Comparison of ENCODE assay signal across 10 mouse cellular contexts in the genomic region with DNA sequence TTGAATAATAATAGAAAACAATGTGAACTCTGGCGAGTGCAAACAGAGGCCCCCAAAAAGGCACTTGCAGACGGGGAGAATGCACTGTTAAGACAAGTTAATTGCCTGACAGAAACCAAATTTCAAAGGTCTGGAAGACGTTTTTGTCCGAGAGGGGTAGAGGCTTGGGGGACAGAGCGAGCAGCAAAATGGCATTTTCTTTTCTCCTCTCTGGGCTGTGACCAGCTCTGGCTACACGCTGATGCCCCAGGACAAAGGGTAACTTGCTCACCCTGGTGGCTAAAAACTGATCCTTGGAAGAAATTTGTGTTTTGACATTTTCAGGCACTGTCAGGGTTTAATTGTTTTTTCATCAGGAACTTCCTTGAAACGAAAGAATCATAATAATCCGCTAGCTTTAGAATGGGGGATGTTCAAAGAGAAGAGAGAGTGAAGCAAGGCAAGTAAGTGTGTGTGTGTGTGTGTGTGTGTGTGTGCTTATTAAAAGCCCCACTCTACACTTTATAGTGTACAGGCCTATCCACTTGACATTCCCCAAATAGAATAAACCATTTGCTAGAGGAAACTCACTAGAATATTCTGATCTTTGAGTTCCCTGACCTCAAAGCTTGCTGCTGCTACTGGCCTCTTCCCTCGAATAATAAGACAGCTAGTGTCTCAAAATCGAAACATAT.
DNase-seq lines count a peak whose midpoint lies in the region; ATAC-seq and TF ChIP-seq lines count a peak whose summit lies in the region.
"Had no signal": no experiment of that assay in that cellular context is flagged by ENCODE, and none has a peak within 500 bp of the region (broad histone marks: within the 10 kb centered on the region; RNA-seq: fewer than 3 reads in every experiment).

No protein-coding gene starts in this region.

- H3K9ac ChIP-seq in ES-Bruce4 (ENCODE audit: low read depth, poor library complexity, severe bottlenecking): no peak overlapping the region
- no peak overlapping the region for H3K9ac ChIP-seq in hindbrain, embryonic 12.5 days
- H3K9ac ChIP-seq in midbrain, embryonic 14.5 days (replicated peaks; ENCODE audit: low read length): peak overlapping the region; percentile 26; the same call in 1 of the 2 replicates

- TF ChIP-seq CTCF in ES-Bruce4 (IDR thresholded peaks at IDR 0.05; ENCODE audit: low read depth, low read length) (no peak), Patski (IDR thresholded peaks at IDR 0.05) (peak; percentile 44)

- in situ Hi-C loops in Patski (cut with MboI; ENCODE audit: low pct_unique_long_range_greater_than_20kb): no loop called here

- H3K27ac ChIP-seq in ES-Bruce4 (ENCODE audit: insufficient read depth, low read length): peak overlapping the region; percentile 55
- H3K27ac ChIP-seq in hindbrain, embryonic 12.5 days: peak overlapping the region; percentile 30; the same call in 1 of the 2 replicates
- H3K27ac ChIP-seq in midbrain, embryonic 14.5 days (replicated peaks; ENCODE audit: low read depth, low read length): no peak overlapping the region; the same call in 1 of the 2 replicates

- H3K36me3 ChIP-seq in ES-Bruce4 (ENCODE audit: control insufficient read depth, insufficient read depth, low read length, poor library complexity, severe bottlenecking): no peaks in the 10 kb centered on the region
- H3K36me3 ChIP-seq in hindbrain, embryonic 12.5 days: no peaks in the 10 kb centered on the region
- H3K36me3 ChIP-seq in midbrain, embryonic 14.5 days (ENCODE audit: control insufficient read depth, insufficient read depth, low read length): no peaks in the 10 kb centered on the region

- POLR2A ChIA-PET in Patski (lab: Charles Lee): interaction anchor here (0.5 kb wide), 1 partner anchor 75 kb away, joined by 3 read pairs; no protein-coding TSS in a partner anchor

- WGBS in hindbrain, embryonic 12.5 days: 23% methylated on average over 10 of the region's 10 CpGs
- 20% methylated on average over 10 of the region's 10 CpGs for WGBS in midbrain, embryonic 14.5 days

- H3K4me3 ChIP-seq in ES-Bruce4 (ENCODE audit: low read depth, low read length): no peak overlapping the region
- H3K4me3 ChIP-seq in hindbrain, embryonic 12.5 days: no peak overlapping the region
- H3K4me3 ChIP-seq in midbrain, embryonic 14.5 days (replicated peaks; ENCODE audit: low read depth, low read length): no peak overlapping the region

- H3K27me3 ChIP-seq in ES-Bruce4 (ENCODE audit: control insufficient read depth, insufficient read depth, low read length, poor library complexity, severe bottlenecking) (peaks cover 2% of the 10 kb centered on the region; the same call in 1 of the 2 replicates), Patski (no peaks in the 10 kb centered on the region)
- H3K27me3 ChIP-seq in hindbrain, embryonic 12.5 days: no peaks in the 10 kb centered on the region; the same call in 1 of the 2 replicates
- H3K27me3 ChIP-seq in midbrain, embryonic 14.5 days (ENCODE audit: control insufficient read depth, insufficient read depth, low read length): 0 out of 2 replicates have a peak, but pooled peaks cover 2% of the 10 kb centered on the region

- CTCF ChIA-PET in Patski (lab: Charles Lee): interaction anchor here (1.3 kb wide), 1 partner anchor 51 kb away, joined by 3 read pairs; no protein-coding TSS in a partner anchor

- no peak for ATAC-seq in Patski
- ATAC-seq in hindbrain, embryonic 12.5 days (ENCODE audit: low FRiP score): no peak
- ATAC-seq in midbrain, embryonic 14.5 days (ENCODE audit: low FRiP score, low TSS enrichment): no peak

- H3K4me2 ChIP-seq in hindbrain, embryonic 12.5 days (replicated peaks): peak overlapping the region; percentile 30
- H3K4me2 ChIP-seq in midbrain, embryonic 14.5 days (ENCODE audit: low read length): peak overlapping the region; percentile 35; the same call in 1 of the 2 replicates

- TF ChIP-seq EP300 in ES-Bruce4 (IDR thresholded peaks at IDR 0.05; ENCODE audit: insufficient read depth, low read depth, low read length): no peak

- H3K4me1 ChIP-seq in ES-Bruce4 (ENCODE audit: control insufficient read depth, insufficient read depth, low read length): peaks cover 1% of the 10 kb centered on the region
- peaks cover 15% of the 10 kb centered on the region for H3K4me1 ChIP-seq in hindbrain, embryonic 12.5 days
- peaks cover 4% of the 10 kb centered on the region; the same call in 1 of the 2 replicates for H3K4me1 ChIP-seq in midbrain, embryonic 14.5 days (ENCODE audit: control insufficient read depth, insufficient read depth, low read length)

- no peak for DNase-seq in Patski (ENCODE audit: low read depth, low spot score)
- peak; percentile 43 for DNase-seq in midbrain, embryonic 14.5 days
- no peak for DNase-seq in right cerebral cortex, postnatal 36 days (ENCODE audit: low spot score in 2 of 2)
- no peak for DNase-seq in layer of hippocampus, postnatal 10 days (ENCODE audit: low spot score in 2 of 2)
- DNase-seq in thymus, adult 18-20 months: no peak
- DNase-seq: cerebellum, adult 11 months; heart, postnatal 14 days; right cerebral cortex, postnatal 25 days had no signal

- H3K9me3 ChIP-seq in ES-Bruce4 (replicated peaks; ENCODE audit: control insufficient read depth, insufficient read depth, low read length, poor library complexity, severe bottlenecking): no peaks in the 10 kb centered on the region
- no peaks in the 10 kb centered on the region for H3K9me3 ChIP-seq in hindbrain, embryonic 12.5 days (replicated peaks)
- H3K9me3 ChIP-seq in midbrain, embryonic 14.5 days (ENCODE audit: control insufficient read depth, low read length): no peaks in the 10 kb centered on the region

- no peak for TF ChIP-seq POLR2A in ES-Bruce4 (IDR thresholded peaks at IDR 0.05; ENCODE audit: insufficient read depth, low read length)
